Mouse (Mus musculus): ENCODE measurements around the gene Abhd16b. TPM values are rescaled to one million over a fixed set of nuclear protein-coding genes. Genes with fewer than 3 reads are reported as not detected.

Abhd16b gene
- total and polyA plus RNA-seq, 2 experiments from 2014 or later = not detected

GRCm38 (mm10) chr2:181470285-181470684 lies 22.7 kb upstream of the Abhd16b start:
- Histone ChIP-seq H3K27me3 (ENCODE audit: insufficient read depth, low read length) (no peaks in the 10 kb centered on the region), H3K9me3 (ENCODE audit: low read length) (no peaks in the 10 kb centered on the region), H3K36me3 (ENCODE audit: insufficient read depth) (no peaks in the 10 kb centered on the region), H3K4me3 (ENCODE audit: low read depth, low read length) (no peak overlapping the region), H3K4me1 (ENCODE audit: insufficient read depth) (no peaks in the 10 kb centered on the region), H3K27ac (ENCODE audit: low read depth, low read length) (no peak overlapping the region), H3K4me2 (ENCODE audit: low read depth) (no peak overlapping the region), H3K9ac (no peak overlapping the region)
- WGBS = 74% methylated on average over 2 of the region's 2 CpGs
- ATAC-seq = no peak
- no peak for DNase-seq
- no peak for TF ChIP-seq CTCF (IDR thresholded peaks at IDR 0.05; ENCODE audit: low read depth)

DNA sequence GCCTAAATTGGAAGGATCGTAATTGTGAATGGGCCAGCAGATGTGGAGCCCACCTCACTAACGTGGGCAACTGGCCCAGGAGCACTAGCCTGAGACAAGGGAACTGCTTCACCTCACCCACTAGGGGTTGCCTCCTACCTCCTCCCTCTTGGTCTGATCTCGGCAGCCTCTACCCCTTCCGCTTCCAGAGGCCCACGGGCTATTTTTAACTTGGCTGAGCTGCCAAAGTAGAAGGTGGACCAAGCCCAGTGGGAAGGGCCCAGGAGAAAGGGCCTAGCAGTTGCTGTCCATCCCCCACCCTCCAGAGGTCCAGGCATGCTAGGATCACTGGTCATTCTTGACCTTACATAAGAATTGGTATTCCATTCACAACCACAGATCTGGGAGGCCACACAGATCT lies 21.8 kb upstream of the Abhd16b start:
- H3K4me3 ChIP-seq (ENCODE audit: low read depth, low read length) = no peak overlapping the region
- H3K27ac ChIP-seq (ENCODE audit: low read depth, low read length) = no peak overlapping the region
- no peaks in the 10 kb centered on the region for H3K36me3 ChIP-seq (ENCODE audit: insufficient read depth)
- H3K9ac ChIP-seq = no peak overlapping the region
- 61% methylated on average over 5 of the region's 5 CpGs for WGBS
- H3K4me2 ChIP-seq (ENCODE audit: low read depth) = no peak overlapping the region
- no peaks in the 10 kb centered on the region for H3K9me3 ChIP-seq (ENCODE audit: low read length)
- H3K4me1 ChIP-seq (ENCODE audit: insufficient read depth) = no peaks in the 10 kb centered on the region
- no peak for TF ChIP-seq CTCF (IDR thresholded peaks at IDR 0.05; ENCODE audit: low read depth)
- ATAC-seq (no peak), DNase-seq (no peak)
- no peaks in the 10 kb centered on the region for H3K27me3 ChIP-seq (ENCODE audit: insufficient read depth, low read length)

GRCm38 (mm10) chr2:181472256-181472827 lies 20.7 kb upstream of the Abhd16b start:
- DNase-seq (no peak), ATAC-seq (no peak)
- Histone ChIP-seq H3K27me3 (ENCODE audit: insufficient read depth, low read length) (no peaks in the 10 kb centered on the region), H3K36me3 (ENCODE audit: insufficient read depth) (no peaks in the 10 kb centered on the region), H3K4me1 (ENCODE audit: insufficient read depth) (no peaks in the 10 kb centered on the region), H3K27ac (ENCODE audit: low read depth, low read length) (no peak overlapping the region), H3K9ac (no peak overlapping the region), H3K4me2 (ENCODE audit: low read depth) (no peak overlapping the region), H3K9me3 (ENCODE audit: low read length) (no peaks in the 10 kb centered on the region), H3K4me3 (ENCODE audit: low read depth, low read length) (no peak overlapping the region)
- TF ChIP-seq CTCF (IDR thresholded peaks at IDR 0.05; ENCODE audit: low read depth) = no peak
- 88% methylated on average over 1 of the region's 1 CpGs for WGBS

DNA sequence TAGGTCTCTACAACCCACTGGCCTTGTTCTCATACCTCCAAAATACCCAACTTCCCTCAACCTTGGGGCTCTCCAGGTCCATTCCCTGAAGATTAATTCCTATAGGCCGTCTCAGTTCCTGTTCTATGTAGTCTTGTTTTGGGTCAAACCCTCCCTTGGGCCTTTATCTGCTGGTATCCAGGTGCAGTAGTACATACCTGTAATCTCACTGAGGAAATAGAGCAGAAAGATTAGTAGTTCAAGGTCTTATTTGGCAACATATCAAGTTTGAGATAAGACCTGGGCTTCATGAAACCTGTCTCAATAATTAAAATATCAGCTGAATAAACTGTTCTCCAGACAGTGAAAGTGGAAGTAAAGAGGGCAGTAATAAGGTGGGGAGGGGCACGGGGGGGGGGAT lies 9.9 kb upstream of the Abhd16b start:
- Histone ChIP-seq H3K4me1 (ENCODE audit: insufficient read depth) (no peaks in the 10 kb centered on the region), H3K9ac (no peak overlapping the region), H3K4me3 (ENCODE audit: low read depth, low read length) (no peak overlapping the region), H3K27ac (ENCODE audit: low read depth, low read length) (no peak overlapping the region), H3K4me2 (ENCODE audit: low read depth) (no peak overlapping the region), H3K9me3 (ENCODE audit: low read length) (no peaks in the 10 kb centered on the region), H3K36me3 (ENCODE audit: insufficient read depth) (no peaks in the 10 kb centered on the region), H3K27me3 (ENCODE audit: insufficient read depth, low read length) (no peaks in the 10 kb centered on the region)
- 46% methylated on average over 2 of the region's 2 CpGs for WGBS
- no peak for DNase-seq
- no peak for TF ChIP-seq CTCF (IDR thresholded peaks at IDR 0.05; ENCODE audit: low read depth)
- no peak for ATAC-seq

- DNase-seq = no peak
- TF ChIP-seq CTCF (IDR thresholded peaks at IDR 0.05; ENCODE audit: low read depth) = no peak
These were observed 9.3 kb upstream of the Abhd16b start for GRCm38 (mm10) chr2:181483562-181484318.

DNA sequence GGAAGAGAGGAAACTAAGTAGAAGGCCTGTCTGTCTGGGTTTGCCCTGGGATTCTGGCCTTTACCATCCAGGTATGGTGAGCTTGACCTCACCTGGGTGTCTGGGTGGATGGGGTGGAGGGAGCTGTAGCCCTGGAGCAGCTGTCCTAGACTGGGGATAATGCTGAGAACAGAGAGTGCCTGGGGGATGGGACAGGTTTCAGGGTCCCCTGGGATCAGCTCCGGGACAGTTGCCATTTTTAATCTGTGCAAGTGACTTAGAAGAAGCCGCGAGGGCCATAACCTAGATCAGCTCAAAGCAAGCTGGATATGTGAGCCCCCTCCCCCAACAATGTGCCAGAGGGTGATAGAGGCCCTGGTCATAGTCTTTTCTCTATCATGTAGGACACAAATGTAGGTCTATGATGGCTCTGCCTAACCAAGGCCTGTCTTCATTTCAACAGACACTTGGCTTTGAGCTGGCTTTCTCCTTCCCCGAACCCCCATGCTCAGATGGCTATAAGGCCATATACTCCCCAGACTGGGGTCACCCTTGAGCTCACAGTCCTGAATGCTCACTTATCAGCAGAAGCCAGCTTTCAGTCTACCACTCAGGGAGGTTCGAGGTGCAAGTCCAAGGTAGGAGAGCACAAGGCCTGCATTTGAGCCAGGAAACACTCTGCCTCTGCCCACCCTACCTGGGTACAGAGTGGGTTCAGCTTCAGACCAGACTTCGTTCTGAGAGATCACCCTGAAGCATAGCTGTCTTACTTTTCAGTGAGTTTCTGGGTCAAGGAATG lies 8.4 kb upstream of the Abhd16b start:
- Histone ChIP-seq H3K9ac (no peak overlapping the region), H3K27ac (ENCODE audit: low read depth, low read length) (no peak overlapping the region), H3K27me3 (ENCODE audit: insufficient read depth, low read length) (no peaks in the 10 kb centered on the region), H3K4me1 (ENCODE audit: insufficient read depth) (no peaks in the 10 kb centered on the region), H3K4me3 (ENCODE audit: low read depth, low read length) (no peak overlapping the region), H3K36me3 (ENCODE audit: insufficient read depth) (no peaks in the 10 kb centered on the region), H3K4me2 (ENCODE audit: low read depth) (no peak overlapping the region), H3K9me3 (ENCODE audit: low read length) (no peaks in the 10 kb centered on the region)
- DNase-seq (no peak), ATAC-seq (no peak)
- no peak for TF ChIP-seq CTCF (IDR thresholded peaks at IDR 0.05; ENCODE audit: low read depth)
- 83% methylated on average over 6 of the region's 6 CpGs for WGBS

More at GRCm38 (mm10) chr2:181483562-181484318, 9.3 kb upstream of the Abhd16b start:
- H3K9ac ChIP-seq = no peak overlapping the region
- H3K27ac ChIP-seq (ENCODE audit: low read depth, low read length) = no peak overlapping the region
- ATAC-seq = no peak
- H3K36me3 ChIP-seq (ENCODE audit: insufficient read depth) = no peaks in the 10 kb centered on the region
- H3K4me3 ChIP-seq (ENCODE audit: low read depth, low read length) = no peak overlapping the region
- no peaks in the 10 kb centered on the region for H3K9me3 ChIP-seq (ENCODE audit: low read length)
- WGBS = 30% methylated on average over 7 of the region's 7 CpGs
- no peaks in the 10 kb centered on the region for H3K27me3 ChIP-seq (ENCODE audit: insufficient read depth, low read length)
- H3K4me1 ChIP-seq (ENCODE audit: insufficient read depth) = no peaks in the 10 kb centered on the region
- no peak overlapping the region for H3K4me2 ChIP-seq (ENCODE audit: low read depth)

DNA sequence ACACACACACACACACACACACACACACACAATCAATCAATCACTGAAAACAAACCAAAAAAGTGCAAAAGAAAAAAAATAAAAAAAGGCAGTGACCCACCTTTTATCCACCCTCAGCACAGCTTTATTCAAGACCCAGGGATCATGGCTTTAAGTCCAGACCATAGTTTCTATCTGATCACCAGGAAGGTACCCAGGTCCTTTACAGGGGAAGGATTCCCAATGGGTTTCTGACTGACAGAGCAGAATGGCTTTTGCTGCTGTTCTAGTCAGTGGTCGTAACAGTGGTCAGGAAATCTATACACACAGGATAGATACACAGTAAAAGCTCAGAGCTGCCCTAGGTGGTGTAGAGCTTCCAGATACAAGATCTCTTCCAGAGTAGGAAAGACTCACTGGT lies 7.3 kb upstream of the Abhd16b start:
- 36% methylated on average over 1 of the region's 1 CpGs for WGBS
- H3K27me3 ChIP-seq (ENCODE audit: insufficient read depth, low read length) = no peaks in the 10 kb centered on the region
- H3K9me3 ChIP-seq (ENCODE audit: low read length) = no peaks in the 10 kb centered on the region
- no peak overlapping the region for H3K4me2 ChIP-seq (ENCODE audit: low read depth)
- DNase-seq (no peak), ATAC-seq (no peak)
- no peaks in the 10 kb centered on the region for H3K4me1 ChIP-seq (ENCODE audit: insufficient read depth)
- no peak overlapping the region for H3K4me3 ChIP-seq (ENCODE audit: low read depth, low read length)
- no peak overlapping the region for H3K27ac ChIP-seq (ENCODE audit: low read depth, low read length)
- no peak for TF ChIP-seq CTCF (IDR thresholded peaks at IDR 0.05; ENCODE audit: low read depth)
- no peaks in the 10 kb centered on the region for H3K36me3 ChIP-seq (ENCODE audit: insufficient read depth)
- H3K9ac ChIP-seq = no peak overlapping the region

Measured in forebrain, postnatal 0 days (tissue).